Mouse (Mus musculus): ENCODE data around the gene Rbms2.
"Not testable (repeated sequence)": the region's sequence is repeated elsewhere in the genome, so short reads cannot be mapped to it uniquely, and the experiment has no call there.

Rbms2 gene

DNA sequence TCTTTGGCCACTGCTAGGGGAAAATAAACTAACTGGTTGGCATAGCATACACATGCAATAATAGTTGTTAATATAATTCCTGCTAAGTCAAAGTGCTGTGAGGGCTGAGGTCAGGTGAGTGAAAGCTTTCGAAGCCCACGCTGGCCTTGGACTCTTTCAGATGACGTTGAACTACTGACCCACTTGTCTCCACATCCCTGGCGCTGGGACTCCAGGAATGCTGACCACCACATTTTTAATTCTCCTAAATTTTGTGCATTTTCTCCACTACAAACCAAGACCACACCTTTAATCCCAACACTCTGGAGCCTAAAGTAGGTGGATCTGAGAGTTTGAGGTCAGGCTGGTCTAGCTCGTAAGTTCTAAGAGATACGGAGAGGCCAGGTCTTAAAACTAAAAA is 13.0 kb upstream of the Rbms2 start:
- no peak for DNase-seq (ENCODE audit: low read depth, low spot score)

DNA sequence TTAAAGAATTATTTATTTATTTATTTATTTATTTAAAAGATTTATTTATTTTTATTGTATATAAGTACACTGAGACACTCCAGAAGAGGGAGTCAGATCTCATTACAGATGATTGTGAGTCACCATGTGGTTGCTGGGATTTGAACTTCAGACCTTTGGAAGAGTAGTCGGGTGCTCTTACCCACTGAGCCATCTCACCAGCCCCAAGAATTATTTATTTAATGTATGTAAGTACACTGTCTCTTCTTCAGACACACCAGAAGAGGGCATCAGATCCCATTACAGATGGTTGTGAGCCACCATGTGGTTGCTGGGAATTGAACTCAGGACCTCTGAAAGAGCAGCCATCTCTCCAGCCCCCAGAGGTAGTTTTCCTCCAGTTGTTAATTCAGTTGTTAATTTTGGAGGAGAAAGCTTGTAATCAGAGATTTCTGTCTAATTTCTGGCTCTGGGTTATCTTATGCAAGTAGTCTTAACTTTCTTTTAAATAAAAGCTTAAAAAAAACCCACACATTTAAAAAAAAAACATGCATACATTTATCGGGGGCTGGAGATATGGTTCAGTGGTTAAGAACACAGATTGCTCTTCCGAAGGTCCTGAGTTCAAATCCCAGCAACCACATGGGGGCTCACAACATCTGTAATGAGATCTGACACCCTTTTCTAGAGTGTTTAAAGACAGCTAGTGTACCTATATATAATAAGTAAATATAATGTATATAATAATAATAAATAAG is 12.1 kb upstream of the Rbms2 start:
- DNase-seq (ENCODE audit: low read depth, low spot score): not testable (repeated sequence)

GRCm38 (mm10) chr10:128191472-128191871 is 11.4 kb upstream of the Rbms2 start:
- DNase-seq (ENCODE audit: low read depth, low spot score): no peak

DNA sequence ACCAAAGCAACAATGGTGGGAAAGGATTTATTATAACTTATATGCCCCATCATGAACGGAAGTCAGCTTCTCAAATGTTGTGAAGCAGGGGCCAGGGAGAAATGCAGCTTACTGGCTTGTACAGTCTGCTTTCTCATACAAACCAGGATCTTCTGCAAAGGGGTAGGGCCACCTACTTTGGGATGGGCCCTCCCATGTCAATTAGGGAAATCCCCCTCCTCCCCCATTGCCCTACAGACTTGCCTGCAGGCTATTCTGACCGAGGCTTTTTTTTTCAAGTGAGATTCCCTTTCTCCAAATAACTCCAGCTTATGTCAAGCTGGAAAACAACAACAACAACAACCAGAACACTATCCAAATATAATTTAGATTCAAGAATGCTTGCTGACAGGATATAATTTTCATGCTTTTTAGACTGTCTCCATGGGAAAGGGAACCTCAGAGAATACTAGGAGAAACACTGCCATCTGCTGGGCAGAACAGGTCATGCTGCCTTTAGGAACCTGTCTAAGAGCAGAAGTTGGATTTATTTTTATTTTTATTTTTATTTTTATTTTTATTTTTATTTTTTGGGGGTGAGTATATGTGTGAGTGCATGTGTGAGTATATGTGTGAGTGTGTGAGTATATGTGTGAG is 8.3 kb upstream of the Rbms2 start:
- DNase-seq (ENCODE audit: low read depth, low spot score): peak; percentile 67

- no peak for DNase-seq (ENCODE audit: low read depth, low spot score)
Observed at GRCm38 (mm10) chr10:128187181-128187605, 7.1 kb upstream of the Rbms2 start.

GRCm38 (mm10) chr10:128185959-128186358 is 5.9 kb upstream of the Rbms2 start:
- peak; percentile 81 for DNase-seq (ENCODE audit: low read depth, low spot score)

- DNase-seq (ENCODE audit: low read depth, low spot score): no peak
Observed at GRCm38 (mm10) chr10:128185277-128185940, 5.3 kb upstream of the Rbms2 start.

DNA sequence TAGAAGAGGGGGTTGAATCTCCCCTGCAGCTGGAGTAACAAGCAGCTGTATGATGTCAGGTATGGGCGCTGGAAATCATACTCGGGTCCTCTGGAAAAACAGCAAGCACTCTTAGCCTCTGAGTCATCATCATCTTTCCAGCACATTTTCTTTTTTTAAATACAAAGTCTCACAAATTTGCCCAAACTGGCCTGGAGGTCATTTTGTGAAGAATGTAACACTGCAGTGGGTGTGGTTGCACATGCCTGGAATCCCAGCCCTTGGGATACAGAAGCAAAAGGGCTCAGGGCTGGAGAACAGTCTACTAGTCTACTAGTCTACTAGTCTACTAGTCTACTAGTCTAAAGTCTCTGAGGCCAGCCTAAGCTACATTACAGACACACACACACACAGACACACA is 4.2 kb upstream of the Rbms2 start:
- DNase-seq (ENCODE audit: low read depth, low spot score): no peak

GRCm38 (mm10) chr10:128177316-128177715 is 2.8 kb downstream of the Rbms2 start:
- no peak for DNase-seq (ENCODE audit: low read depth, low spot score)

DNA sequence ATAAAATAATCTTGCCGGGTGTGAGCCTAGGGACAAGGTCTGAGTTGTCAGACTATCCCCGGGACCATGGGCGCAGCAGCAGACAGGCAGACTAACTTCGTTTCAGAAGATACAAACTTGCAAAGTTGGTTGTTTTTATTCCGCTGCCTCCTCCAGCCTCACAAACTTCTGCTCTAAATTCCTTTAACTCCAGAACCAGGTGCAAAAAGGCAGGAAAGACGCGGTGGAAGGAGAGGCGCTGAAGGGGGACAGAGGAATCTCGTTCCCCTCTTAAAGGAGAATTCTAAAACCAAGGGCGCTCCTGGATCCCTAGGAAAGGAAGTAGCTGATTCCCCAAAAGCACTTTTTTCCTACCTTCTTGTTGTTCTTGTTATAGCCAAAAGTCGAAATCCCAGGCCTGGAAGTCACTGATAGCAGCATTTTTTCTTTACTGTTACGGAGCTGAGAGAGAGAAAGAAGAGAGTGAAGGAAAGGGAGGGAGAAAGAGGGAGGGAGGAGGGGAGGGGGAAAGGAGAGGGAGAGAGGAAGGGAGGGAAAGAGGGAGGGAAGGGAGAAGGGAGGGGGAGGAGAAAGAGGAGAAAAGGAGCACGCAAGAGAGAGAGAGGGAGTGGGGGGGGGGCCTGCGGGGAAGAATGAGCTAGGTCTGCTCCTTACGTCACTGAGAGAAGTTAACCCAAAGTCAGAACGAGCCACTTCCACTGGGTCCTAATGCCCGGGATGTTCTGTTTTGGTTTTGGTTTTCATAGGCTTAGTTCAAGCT is 3.9 kb downstream of the Rbms2 start:
- peak; percentile 81 for DNase-seq (ENCODE audit: low read depth, low spot score)

DNA sequence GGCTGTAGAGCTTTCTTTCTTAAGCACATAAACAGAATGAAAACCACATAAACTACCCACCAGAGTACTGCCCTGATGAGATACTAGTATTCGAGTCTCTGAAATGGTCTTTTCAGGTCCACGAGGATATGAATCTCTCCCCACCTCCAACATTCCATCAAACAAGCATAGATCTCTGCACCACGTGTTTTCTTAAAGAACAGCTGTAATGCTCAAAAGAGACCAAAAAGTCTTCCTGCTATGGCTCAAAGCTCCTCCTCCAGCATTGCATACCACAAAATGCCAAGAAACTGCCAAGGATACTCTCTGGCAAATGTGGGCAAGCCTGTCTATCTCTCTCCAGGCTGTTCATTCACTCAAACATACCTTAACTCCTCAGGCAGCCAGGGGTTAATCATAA is 4.8 kb downstream of the Rbms2 start:
- no peak for DNase-seq (ENCODE audit: low read depth, low spot score)

DNA sequence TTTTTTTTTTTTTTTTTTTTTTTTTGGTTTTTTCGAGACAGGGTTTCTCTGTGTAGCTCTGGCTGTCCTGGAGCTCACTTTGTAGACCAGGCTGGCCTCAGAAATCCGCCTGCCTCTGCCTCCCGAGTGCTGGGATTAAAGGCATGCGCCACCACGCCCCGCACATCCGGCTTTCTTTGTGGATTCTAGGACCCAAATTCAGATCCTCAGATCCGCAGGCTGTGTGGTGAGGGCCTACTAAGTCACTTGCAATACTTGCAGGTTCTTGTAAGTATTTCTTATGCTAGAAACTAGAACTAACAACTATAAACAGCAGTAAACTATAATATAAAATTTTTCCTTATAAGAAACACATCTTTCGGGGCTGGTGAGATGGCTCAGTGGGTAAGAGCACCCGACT is 8.7 kb downstream of the Rbms2 start:
- not testable (repeated sequence) for DNase-seq (ENCODE audit: low read depth, low spot score)

DNA sequence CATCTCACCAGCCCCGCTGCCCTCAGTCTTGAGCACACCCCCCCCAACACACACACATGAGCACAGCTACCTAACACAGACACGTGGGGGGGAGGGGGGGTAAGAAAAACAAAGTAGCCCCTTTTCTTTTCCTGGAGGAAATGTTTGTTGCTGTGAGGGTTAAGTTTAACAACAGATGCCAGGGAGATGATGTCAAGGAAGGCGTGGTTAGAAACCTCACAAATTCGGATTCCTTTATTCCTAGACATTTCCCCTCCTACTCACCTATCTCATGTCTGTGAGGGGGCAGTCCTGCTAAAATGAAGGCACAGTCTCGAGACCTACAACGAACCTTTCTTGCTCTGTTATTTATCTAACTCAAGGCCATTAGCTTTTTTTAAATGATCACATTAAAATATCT is 13.0 kb downstream of the Rbms2 start:
- no peak for DNase-seq (ENCODE audit: low read depth, low spot score)

- not testable (repeated sequence) for DNase-seq (ENCODE audit: low read depth, low spot score)
Observed at GRCm38 (mm10) chr10:128165726-128166125, 14.4 kb downstream of the Rbms2 start.

GRCm38 (mm10) chr10:128153978-128154377 is 26.1 kb downstream of the Rbms2 start:
- DNase-seq (ENCODE audit: low read depth, low spot score): no peak

GRCm38 (mm10) chr10:128150941-128151340 is 29.2 kb downstream of the Rbms2 start:
- no peak for DNase-seq (ENCODE audit: low read depth, low spot score)

DNA sequence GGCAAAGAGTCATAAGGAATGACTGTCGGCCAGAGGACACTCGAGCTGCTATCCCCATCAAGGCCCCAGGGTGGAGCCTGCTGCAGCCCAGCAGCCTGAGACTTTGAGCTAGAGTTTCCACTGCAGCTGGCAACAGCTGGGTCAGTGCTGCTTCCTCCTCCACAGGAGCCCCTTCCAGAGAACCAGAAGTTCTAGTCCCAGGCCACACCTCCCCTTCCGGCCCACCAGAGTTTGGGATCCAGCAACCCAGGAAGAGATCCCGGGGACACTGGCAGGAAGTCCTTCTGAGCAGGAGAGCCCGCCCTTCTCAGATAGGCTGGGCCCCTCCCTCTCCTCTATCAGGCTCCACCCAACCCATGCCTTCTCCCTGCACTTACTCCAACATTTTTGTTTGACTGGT is 30.5 kb downstream of the Rbms2 start:
- DNase-seq (ENCODE audit: low read depth, low spot score): peak; percentile 54

DNA sequence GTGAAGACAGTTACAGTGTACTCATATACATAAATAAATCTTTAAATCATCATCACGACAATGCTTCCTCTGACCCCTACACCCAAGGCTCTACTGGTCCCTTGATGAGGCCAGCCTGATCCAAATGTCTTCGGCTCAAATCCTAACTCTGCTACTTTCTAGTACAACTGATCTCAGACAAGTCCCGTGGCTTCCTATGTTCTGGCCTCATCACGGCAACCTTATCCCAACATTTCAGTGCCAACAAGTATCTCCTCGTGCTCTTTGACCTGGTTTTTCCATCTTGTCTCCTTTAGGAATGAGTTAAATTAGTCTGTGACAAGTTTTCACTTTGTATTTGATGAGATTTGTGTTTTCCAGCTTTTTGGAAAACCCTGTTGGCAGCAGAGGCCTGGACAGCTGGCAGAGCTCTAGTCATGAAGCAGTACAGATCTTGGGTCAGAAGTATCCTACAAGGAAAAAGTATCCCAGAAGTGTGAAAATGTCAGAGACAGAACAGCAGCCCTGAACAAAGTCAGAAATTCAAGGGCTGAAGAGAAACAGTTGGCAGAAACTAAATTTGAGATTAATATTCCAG is 31.2 kb downstream of the Rbms2 start:
- DNase-seq (ENCODE audit: low read depth, low spot score): no peak

GRCm38 (mm10) chr10:128144961-128145360 is 35.1 kb downstream of the Rbms2 start:
- no peak for DNase-seq (ENCODE audit: low read depth, low spot score)

DNA sequence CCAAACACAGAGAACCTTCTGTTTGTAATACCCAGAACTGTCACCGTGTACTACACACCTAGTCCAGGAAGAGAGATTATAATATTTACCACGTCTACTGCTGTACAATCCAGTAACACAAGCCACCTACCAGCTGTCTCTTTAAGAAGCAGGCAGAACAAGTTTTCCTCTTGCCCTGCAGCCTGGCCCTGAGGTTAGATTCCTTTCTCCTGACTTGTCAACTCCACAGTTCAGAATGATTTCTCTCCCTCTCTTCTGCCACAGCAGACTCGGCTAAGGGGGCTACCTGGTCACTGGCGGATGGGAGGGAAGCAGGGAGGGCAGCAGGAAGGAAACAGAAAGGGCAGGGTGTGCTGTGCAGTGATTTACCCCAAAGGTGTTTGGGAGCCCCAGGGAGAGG is 36.4 kb downstream of the Rbms2 start:
- no peak for DNase-seq (ENCODE audit: low read depth, low spot score)

GRCm38 (mm10) chr10:128142165-128142564 is 37.9 kb downstream of the Rbms2 start:
- no peak for DNase-seq (ENCODE audit: low read depth, low spot score)
